ENCODE assay signal across 1 mouse cellular context in genomic region chr2:28640461-28641424, GRCm38 (mm10).
A peak's percentile ranks its signal among the peaks of the same experiment; 100 is the strongest.
TF ChIP-seq lines count a peak whose summit lies in the region.

TSS of gene Tsc1 (plus strand) at chr2:28641228.

TF ChIP-seq in CH12.LX, 34 proteins besides CTCF, POLR2A, EP300 and RAD21 (continued from another document):
- TF ChIP-seq USF1 (IDR thresholded peaks at IDR 0.05; ENCODE audit: low read depth, low read length) (peak; percentile 91), MAX (IDR thresholded peaks at IDR 0.05; ENCODE audit: low read length) (peak; percentile 86), SIN3A (IDR thresholded peaks at IDR 0.05; ENCODE audit: low read length) (peak; percentile 94)
